In the genomic region with DNA sequence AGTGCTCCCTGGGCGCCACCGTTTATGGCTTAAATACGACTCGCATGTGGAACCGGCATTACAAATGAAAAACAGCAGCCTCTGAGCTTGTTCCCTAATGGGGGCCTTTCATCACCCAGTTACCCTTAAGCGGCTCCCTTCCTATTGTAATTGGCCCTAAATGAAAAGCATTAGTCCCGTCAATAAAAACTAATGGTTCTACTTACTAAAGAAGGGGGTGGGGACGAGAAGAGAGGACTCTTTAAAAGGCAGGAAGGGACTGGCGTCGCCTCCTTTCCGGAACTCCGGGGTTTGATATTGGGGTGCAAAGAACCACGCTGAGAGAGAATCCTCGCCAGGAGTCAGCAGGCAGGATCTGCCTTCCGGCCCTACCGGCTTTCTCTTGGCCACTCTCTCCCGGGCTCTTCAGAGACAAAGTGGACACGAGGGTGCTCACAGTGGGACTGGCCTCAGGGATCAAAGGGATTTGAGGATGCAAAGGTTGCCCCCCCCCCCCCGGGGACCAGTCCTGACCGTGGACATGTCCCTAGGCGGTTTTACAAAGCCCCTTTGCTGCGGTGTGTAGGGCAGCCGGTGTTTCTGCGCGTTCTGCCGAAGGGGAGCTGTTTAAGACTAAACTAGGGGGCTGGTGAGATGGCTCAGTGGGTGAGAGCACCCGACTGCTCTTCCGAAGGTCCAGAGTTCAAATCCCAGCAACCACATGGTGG, we compare ENCODE assay signal across 10 mouse cellular contexts.
DNase-seq lines count a peak whose midpoint lies in the region; ATAC-seq and TF ChIP-seq lines count a peak whose summit lies in the region.
"Had no signal": no experiment of that assay in that cellular context is flagged by ENCODE, and none has a peak within 500 bp of the region (broad histone marks: within the 10 kb centered on the region; RNA-seq: fewer than 3 reads in every experiment).

No protein-coding gene starts in this region.

- WGBS in heart, embryonic 11.5 days (ENCODE audit: insufficient replicate concordance): 4% methylated on average over 28 of the region's 28 CpGs
- 4% methylated on average over 28 of the region's 28 CpGs for WGBS in hindbrain, embryonic 14.5 days
- WGBS in midbrain, postnatal 0 days: 4% methylated on average over 28 of the region's 28 CpGs

- H3K4me3 ChIP-seq in heart, embryonic 11.5 days (ENCODE audit: low read depth, low read length): peak overlapping the region; percentile 22
- peak overlapping the region; percentile 16 for H3K4me3 ChIP-seq in hindbrain, embryonic 14.5 days (replicated peaks; ENCODE audit: low read length)
- peak overlapping the region; percentile 21 for H3K4me3 ChIP-seq in midbrain, postnatal 0 days (ENCODE audit: low read depth, low read length)
- H3K4me3 ChIP-seq: liver, embryonic 15.5 days had no signal

- peaks cover 4% of the 10 kb centered on the region; the same call in 1 of the 2 replicates for H3K4me1 ChIP-seq in heart, embryonic 11.5 days (ENCODE audit: control insufficient read depth, insufficient read depth, low read length)
- H3K4me1 ChIP-seq in hindbrain, embryonic 14.5 days (replicated peaks; ENCODE audit: control insufficient read depth, insufficient read depth, low read length): peaks cover 6% of the 10 kb centered on the region; the same call in 1 of the 2 replicates
- H3K4me1 ChIP-seq in midbrain, postnatal 0 days (ENCODE audit: insufficient read depth, low read length): no peaks in the 10 kb centered on the region
- H3K4me1 ChIP-seq: liver, embryonic 15.5 days had no signal

- peaks cover 12% of the 10 kb centered on the region for H3K27me3 ChIP-seq in heart, embryonic 11.5 days (ENCODE audit: control insufficient read depth, insufficient read depth, low read length)
- peaks cover 19% of the 10 kb centered on the region for H3K27me3 ChIP-seq in hindbrain, embryonic 14.5 days (ENCODE audit: control insufficient read depth, insufficient read depth, low read length)
- H3K27me3 ChIP-seq in midbrain, postnatal 0 days (ENCODE audit: insufficient read depth, low read length): peaks cover 13% of the 10 kb centered on the region

- no peaks in the 10 kb centered on the region for H3K9me3 ChIP-seq in heart, embryonic 11.5 days (replicated peaks; ENCODE audit: control insufficient read depth, low read length)
- peaks cover 4% of the 10 kb centered on the region; the same call in 1 of the 2 replicates for H3K9me3 ChIP-seq in hindbrain, embryonic 14.5 days (ENCODE audit: control insufficient read depth, low read length)
- H3K9me3 ChIP-seq in midbrain, postnatal 0 days (ENCODE audit: low read length): 0 out of 2 replicates have a peak, but pooled peaks cover 5% of the 10 kb centered on the region
- H3K9me3 ChIP-seq: liver, embryonic 15.5 days had no signal

- no peak for ATAC-seq in heart, embryonic 11.5 days (replicated peaks; ENCODE audit: insufficient number of reproducible peaks, low FRiP score, low TSS enrichment)
- ATAC-seq in hindbrain, embryonic 14.5 days (ENCODE audit: low FRiP score): no peak
- no peak for ATAC-seq in midbrain, postnatal 0 days (ENCODE audit: low FRiP score)

- H3K4me2 ChIP-seq in heart, embryonic 11.5 days: peak overlapping the region; percentile 60
- H3K4me2 ChIP-seq in hindbrain, embryonic 14.5 days (replicated peaks): peak overlapping the region; percentile 50
- H3K4me2 ChIP-seq in midbrain, postnatal 0 days (ENCODE audit: low read depth, low read length, poor library complexity, severe bottlenecking): peak overlapping the region; percentile 43
- H3K4me2 ChIP-seq: liver, embryonic 15.5 days had no signal

- DNase-seq in heart, postnatal 25 days (ENCODE audit: low spot score): no peak
- DNase-seq in embryo, embryonic 9.5 days (ENCODE audit: extremely low spot score): peak; percentile 57
- peak; percentile 28 for DNase-seq in hindbrain, embryonic 14.5 days (ENCODE audit: low spot score)
- DNase-seq in midbrain, postnatal 0 days (ENCODE audit: low spot score): no peak
- DNase-seq in Muller cell, postnatal 12 days (ENCODE audit: inconsistent ontology term): no peak
- DNase-seq in layer of hippocampus, postnatal 25 days (ENCODE audit: extremely low spot score in 1 of 2, low spot score in 1 of 2): no peak
- no peak for DNase-seq in thymus, postnatal 14 days
- DNase-seq: cerebellum, adult 9-10 months had no signal

- TF ChIP-seq CTCF in midbrain, postnatal 0 days (IDR thresholded peaks at IDR 0.05): no peak

- H3K36me3 ChIP-seq in heart, embryonic 11.5 days (ENCODE audit: control insufficient read depth, insufficient read depth, low read length): no peaks in the 10 kb centered on the region
- H3K36me3 ChIP-seq in hindbrain, embryonic 14.5 days (replicated peaks; ENCODE audit: control insufficient read depth, insufficient read depth): no peaks in the 10 kb centered on the region
- no peaks in the 10 kb centered on the region for H3K36me3 ChIP-seq in midbrain, postnatal 0 days (ENCODE audit: insufficient read depth, low read length)
- H3K36me3 ChIP-seq: liver, embryonic 15.5 days had no signal

- no peak overlapping the region for H3K9ac ChIP-seq in heart, embryonic 11.5 days (ENCODE audit: low read depth, low read length)
- no peak overlapping the region for H3K9ac ChIP-seq in hindbrain, embryonic 14.5 days
- H3K9ac ChIP-seq in midbrain, postnatal 0 days (replicated peaks; ENCODE audit: low read length, poor library complexity, severe bottlenecking): no peak overlapping the region
- H3K9ac ChIP-seq: liver, embryonic 15.5 days had no signal

- H3K27ac ChIP-seq in heart, embryonic 11.5 days (ENCODE audit: low read depth, low read length): no peak overlapping the region
- H3K27ac ChIP-seq in hindbrain, embryonic 14.5 days: no peak overlapping the region
- H3K27ac ChIP-seq in midbrain, postnatal 0 days (ENCODE audit: low read depth, low read length): no peak overlapping the region
- H3K27ac ChIP-seq: liver, embryonic 15.5 days had no signal

- intact Hi-C loops in heart, postnatal 25 days (cut with DNase I): no loop called here

Comparison
In these comparisons a context has a peak if more than half of its experiments do, and no peak if none do; other contexts are left out.
1. DNase-seq: peak in embryo, embryonic 9.5 days (single experiment) and hindbrain, embryonic 14.5 days (single experiment); none in heart, postnatal 25 days (single experiment), midbrain, postnatal 0 days (single experiment), Muller cell, postnatal 12 days (single experiment), layer of hippocampus, postnatal 25 days (0 of 2) and thymus, postnatal 14 days (single experiment).
2. Peak in every context shown above with its lines, with median percentiles within 50 percentile points of each other: H3K4me2 ChIP-seq and H3K4me3 ChIP-seq.